Mouse (Mus musculus) ovary, postnatal 36 days (tissue): ENCODE data around the gene Saysd1.
A peak's percentile ranks its signal among the peaks of the same experiment; 100 is the strongest.

Experiments used
- DNase-seq: peaks from one replicate; pipeline ENCODE4 v3.0.0; 2022; ENCODE audit warnings: low spot score, mixed read lengths

The Saysd1 gene

DNA sequence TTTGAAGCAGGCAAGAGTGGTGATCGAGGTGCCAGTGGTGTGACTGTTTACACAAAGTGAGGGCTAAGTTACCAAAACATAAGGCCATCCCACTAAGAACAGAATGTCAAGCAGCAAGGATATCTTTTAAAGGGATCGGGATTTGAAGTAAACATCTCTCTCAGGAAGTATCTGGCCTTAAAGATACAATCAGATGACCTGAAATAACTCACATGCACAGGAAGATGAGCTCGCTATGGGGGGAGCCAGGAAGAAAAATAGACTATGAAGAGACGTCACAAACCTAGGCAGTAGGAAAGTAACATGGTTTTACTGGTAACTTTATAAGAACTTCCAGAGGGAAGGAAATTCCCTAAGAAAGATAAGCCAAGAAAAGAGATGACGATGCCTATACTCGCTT lies 32.1 kb downstream of the Saysd1 start:
- DNase-seq, result no peak

DNA sequence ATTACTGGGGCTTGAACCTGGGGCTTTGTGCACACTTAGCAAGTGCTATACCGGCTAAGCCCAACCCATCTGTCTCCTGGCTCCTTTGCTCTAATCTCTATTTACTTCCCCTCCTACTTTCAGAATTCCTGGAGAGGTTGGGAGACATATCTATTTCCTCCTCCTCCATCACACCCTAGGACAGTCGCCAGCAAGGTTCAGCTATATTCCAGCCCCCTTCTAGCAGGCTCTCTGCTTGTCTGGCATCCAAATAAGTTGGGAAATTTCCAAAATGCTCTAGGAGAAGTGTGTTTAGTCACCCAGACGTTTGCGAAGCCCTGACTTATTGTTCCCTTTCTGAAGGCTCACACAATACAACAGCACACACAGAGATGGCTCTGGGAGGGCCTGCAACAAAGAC lies 35.1 kb downstream of the Saysd1 start:
- no peak for DNase-seq

DNA sequence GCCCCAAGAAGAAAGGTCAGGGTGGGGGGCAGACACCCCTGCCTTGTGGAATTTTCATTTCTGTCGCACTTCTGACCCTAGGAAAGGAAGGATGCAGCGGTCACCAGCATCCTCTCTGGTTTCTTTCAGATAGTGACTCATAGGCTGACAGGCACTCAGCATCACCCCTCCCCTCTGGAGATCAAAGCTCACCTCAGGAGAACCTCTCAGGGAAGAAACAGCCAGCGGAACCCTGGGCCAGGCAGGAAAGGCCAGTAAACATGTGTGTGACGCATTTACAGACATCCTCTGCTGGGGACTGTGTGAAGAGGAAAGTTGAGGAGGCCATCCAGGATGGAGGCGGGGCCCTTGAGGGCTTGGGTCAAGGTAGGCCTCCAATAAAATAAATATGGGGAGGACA lies 40.3 kb downstream of the Saysd1 start:
- no peak for DNase-seq

DNA sequence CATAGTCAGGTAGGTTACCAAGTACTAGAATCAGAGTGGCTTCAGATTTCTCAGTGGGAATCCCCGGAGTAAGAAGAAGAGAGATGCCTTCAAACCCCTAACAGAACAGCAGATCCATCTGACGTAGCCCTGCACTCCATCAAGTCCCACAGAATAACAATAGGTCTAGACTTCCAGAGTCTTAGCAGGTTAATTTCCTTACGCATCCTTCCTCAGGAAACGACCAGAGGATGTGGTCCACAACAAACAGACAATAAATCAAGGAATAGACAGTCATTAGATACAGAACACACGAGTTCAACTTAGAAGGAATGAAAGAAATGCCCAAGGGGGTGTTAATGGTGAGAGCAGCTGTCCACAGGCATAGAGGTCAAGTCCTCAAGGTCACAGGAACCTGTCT lies 43.4 kb downstream of the Saysd1 start:
- DNase-seq, result no peak

DNA sequence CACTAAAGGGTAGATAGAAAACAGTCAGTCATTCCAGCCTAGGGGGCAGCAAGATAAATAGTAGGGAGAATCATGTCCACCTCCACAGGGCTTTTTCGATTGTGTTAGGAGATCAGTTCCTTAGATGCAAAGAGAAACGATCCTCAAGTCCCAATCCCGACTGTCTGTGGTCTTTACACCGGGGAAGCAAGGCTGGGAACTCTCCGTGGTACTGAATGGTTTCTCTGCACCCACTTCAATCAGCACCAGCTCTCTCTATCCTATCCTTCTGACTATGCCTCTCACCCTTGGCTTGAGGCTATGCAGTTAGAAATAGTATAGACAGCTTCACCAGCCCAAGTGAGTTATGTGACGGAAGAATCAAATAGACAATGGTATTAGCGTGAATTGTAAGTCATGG lies 44.8 kb downstream of the Saysd1 start:
- DNase-seq, result peak; percentile 48

DNA sequence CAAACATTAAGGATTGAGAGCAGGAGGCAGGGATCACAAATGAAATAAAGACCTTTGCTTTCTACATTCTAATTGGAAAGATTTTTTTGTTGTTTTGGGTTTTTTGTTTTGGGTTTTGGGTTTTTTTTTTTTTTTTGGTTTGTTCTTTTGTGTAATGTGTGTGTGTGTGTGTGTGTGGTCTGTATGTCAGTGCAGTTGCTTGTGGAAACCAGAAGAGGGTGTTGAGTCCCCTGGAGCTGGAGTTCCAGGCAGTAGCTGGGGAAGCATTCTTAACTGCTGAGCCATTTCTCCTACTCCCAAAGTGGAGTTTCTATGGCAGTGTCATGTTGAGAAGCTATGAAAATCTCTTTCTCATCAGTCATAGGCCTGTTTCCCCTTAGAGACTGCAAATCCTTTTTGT lies 54.0 kb downstream of the Saysd1 start:
- DNase-seq, result no peak

DNA sequence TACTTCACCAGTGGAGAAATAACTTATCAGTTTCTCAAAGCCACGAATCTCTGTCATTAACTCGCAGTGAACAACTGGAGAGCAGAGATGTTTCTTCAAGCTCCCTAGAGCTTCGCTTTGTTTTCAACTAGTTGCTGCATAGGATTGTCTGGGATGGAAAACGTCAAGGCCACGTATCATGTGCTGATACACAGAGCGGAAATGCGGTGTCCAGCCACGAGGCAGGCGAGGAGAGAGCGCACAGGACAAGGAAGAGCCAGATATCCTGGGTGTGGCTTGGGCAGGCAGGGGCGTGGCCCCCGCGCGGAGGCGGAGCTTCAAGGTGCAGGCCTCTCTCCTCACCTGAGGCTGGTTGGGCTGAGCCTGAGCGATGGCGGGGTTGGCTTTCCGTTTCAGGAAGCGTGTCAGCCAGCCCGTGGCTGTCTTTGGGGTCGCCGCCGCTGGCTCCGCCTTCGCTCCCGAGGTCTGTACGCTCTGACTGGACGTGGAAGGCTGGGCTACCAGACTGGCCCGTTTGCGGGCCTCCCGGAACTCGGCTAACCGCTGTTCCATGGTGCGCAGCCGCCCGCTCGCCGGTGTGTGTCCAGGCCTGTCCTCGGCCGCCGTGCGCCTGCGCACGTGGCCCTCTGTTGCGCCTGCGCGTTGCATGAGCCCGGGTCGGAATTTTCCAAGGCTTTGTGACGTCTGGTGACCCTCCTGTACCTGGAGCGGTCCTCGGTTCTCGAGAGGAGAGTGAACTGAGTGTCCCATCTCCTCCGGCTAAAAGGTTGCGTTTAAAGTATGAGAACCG lies 55.6 kb downstream of the Saysd1 start:
- peak; percentile 92 for DNase-seq

DNA sequence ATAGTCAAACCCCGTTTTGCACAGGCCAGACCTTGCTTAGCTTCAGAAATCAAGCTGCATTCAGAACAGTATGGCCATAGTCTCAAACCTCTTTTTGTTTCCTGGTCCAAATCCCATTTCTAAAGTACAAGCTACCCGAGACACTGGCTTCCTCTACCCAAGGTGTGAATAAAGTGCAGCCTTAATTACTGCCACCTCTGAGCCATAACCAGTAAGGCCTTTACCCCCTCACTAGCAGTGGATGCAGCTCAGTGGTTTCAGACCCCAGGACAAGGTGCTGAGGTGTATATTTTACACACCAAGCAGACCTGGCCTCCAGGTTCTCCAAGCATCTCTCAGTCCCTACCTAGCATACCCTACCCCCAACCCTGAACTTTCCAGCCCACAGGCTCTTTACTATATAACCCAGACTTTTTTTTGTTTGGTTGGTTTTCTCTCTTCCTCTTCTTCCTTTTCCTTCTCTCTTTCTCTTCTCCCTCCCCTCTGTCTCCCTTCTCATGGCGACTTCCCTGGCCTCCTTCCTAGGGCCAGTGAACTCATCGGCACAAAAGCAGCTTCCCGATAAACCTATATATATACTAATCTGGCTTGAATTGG lies 56.3 kb downstream of the Saysd1 start:
- DNase-seq, result no peak

DNA sequence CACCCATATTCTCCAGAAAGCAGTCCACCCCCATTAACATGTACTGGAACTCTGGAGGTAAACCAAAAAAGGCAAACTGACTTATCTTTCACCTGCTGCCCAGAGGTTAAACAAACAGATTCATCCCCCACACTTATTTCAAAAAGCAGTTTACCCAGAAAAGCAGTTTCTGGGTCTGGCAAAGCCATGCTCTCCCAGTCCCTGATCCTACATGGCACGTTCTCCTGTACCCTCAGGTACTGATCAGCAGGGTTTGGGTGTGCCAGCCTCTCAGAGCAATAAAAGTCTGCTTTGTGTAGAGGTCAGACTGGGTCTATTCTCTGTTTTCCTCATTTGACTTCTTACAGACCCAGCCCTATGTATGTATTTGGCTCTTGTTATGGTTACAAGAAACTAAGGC lies 57.2 kb downstream of the Saysd1 start:
- no peak for DNase-seq

DNA sequence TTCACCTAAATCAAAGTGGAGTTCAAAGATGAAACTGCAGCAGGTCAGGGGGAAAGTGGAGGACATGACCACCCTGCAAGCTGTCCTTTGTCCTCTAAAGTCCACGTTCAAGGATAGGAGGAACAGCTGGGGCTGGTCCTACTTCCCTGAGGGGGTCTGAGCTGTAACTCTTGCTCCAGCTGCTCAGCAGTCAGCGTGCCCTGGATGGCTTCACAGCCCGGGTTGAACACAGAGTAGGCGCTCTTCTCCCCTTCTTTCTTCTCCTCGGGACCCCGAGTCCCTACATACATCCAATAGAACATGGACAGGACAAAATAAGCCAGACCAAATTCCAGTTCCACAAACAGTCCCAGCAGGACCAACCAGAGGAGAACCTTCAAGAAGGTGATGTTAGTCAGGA lies 61.2 kb downstream of the Saysd1 start:
- no peak for DNase-seq

DNA sequence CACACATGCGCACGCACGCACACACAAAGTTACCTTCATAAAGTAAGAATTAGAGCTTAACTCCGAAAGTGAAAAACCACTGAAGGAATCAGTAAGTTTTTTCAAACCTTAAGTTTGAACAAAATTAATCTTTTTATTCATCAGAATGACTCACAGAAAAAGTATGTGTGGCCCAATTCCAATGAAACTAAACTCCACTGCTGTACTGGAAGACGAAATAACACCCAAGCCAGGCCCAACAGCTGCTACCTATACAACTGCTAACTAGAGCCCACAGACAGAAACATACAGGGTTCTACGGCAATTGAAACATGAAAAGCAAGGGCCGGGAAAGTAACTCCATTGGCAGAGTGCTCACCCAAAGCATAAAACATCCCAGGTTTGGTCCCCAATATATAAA lies 62.8 kb downstream of the Saysd1 start:
- no peak for DNase-seq

DNA sequence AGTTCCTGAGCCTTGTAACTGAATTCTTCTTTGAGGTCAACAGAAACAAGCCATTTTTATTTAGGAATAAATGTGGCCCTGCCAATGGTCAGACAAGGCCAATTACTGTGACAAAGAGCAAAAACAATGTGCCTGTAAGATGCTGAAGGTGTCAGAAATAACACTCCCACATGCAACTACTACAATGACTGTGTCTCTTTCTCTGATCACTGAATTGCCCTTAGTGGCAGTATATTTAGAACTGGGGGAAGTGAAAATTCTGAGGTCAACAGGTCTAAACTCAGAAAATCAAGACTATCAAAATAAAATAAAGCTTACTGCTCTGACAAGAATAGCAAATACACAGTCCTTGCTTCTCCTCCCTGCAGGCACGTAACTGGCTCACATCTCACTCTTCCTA lies 63.6 kb downstream of the Saysd1 start:
- no peak for DNase-seq

DNA sequence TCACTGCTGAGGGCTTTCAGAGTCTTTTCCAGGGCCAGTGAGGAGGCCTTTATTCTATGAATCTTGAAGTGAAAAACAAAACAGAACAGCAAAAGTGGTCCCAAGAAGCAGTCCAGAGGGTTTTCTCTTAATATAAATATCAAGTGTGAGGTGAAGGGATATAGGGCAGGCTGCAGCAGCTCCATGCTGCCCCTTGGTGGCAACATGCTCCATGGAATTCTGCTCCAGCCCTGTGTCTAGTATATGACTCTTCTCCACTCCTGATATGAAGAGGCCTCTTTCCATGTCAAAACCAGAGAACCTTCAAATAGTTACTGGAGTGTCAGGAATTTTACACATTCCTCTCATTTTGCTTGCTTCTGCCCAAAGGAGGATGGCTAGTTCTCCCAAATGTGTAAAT lies 67.7 kb downstream of the Saysd1 start:
- DNase-seq, result peak; percentile 18

DNA sequence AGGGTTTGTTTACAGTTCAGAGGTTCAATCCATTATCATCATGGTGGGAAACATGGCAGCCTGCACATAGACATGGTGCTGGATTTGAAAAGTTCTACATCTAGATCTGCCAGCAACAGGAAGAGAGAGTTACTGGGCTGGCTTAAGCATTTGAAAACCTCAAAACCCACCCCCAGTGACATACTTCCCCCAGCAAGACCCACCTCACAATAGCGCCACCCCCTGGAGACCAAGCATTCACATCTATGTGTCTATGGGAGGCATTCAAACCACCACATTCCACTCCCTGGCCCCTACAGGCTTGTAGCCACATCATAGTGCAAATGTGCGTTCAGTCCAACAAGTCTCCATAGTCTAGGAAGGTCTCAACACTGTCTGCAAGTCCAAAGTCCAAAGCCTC lies 70.0 kb downstream of the Saysd1 start:
- DNase-seq, result no peak

DNA sequence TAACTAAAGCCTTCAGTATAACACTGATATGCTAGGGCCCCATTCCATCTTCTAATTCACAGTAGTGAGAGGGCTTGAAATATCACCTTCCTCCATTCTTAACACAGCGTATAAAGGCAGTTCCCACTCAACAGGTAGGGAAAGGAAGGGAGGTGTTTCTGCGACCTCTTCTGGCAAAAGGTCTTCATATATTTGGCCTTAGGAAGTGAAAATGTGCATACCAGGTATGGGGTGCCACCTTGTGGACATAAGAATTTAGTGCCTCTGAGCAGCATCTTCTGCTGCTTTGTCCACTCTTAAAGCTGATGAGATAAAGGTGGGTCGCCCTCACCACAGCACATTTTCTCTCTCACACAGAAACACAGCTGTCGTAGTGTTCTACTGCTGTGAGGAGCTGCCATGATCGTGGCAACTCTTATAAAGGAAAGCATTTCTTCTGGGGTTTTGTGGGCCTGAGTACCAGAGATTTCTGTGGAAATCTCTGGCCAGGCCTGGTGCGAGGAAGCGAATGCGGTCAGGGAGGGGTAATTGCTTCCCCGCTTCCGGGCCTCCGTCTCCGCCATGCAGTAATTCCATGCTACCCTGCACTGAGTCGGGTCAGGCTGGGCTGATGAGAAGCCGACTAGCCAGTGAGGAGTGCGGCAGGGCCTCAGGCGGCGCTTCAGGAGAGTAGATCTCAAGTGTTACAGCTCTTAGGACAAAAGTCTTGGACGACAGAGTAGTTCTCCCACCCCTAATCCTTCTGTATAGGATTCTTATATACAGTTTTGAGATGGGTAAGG lies 70.8 kb downstream of the Saysd1 start:
- DNase-seq, result peak; percentile 25

DNA sequence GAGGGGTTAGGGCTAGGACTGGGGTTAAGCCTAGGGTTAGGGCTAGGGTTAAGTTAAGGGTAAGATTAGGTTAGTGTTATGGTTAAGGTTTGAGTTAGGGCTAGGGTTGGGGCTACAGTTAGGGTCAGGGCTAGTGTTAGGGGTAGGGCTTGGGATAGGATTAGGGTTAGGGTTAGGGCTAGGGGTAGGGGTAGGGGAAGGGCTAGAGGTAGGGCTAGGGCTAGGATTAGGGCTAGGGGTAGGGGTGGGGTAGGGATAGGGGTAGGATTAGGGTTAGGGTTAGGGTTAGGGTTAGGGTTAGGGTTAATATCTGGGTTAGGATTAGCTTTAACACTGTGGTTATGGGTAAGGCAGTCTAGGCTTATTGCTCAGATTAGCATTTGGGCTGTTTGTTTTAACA lies 73.6 kb downstream of the Saysd1 start:
- no peak for DNase-seq

DNA sequence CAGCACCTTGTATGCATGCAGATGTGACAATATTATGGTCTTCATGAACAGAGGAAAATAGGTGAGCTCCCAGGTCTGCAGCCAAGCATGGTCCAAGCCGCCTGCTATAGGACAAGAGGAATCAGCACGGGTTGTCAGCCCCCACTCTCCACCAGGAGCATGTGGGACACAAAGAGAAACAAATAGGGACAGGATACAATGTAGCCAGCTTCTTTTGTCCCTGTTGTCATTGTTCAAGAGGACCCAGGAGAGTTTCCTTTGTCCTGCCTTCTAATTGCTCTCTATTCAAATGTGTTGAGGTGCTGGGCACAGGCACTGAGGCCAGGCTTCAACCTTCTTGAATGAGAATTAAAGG lies 89.9 kb downstream of the Saysd1 start:
- DNase-seq, result no peak

DNA sequence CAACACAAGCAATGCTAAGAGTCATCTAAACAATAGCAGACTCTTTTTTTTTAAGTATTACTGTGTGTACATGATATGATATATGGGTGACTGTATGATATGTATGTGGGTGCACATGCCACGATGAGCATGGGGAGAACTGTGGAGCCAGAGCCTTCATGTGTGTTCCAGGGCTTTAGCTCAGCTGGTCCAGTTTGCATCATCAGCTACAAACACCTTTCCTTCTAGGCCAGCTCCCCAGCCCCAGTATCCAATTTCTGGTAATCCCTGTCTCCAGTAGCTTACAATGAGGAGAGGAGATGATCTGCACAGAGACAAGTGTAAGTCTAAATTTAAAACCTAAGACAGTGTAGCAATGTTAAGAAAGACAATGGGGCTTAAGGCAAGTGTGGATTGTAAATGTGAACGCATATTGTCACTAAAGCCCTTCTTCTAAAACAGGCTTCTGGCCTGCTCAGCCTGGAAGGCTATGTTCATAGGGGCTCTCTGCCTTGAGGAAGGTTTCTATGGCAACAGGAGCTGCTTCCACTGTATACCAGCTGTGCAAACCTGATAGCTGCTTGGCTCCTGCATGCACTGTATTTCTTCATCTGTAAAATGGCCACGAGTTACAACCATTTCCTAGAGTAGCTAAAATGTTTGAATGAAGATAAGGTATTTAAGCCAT lies 90.4 kb downstream of the Saysd1 start:
- no peak for DNase-seq

DNA sequence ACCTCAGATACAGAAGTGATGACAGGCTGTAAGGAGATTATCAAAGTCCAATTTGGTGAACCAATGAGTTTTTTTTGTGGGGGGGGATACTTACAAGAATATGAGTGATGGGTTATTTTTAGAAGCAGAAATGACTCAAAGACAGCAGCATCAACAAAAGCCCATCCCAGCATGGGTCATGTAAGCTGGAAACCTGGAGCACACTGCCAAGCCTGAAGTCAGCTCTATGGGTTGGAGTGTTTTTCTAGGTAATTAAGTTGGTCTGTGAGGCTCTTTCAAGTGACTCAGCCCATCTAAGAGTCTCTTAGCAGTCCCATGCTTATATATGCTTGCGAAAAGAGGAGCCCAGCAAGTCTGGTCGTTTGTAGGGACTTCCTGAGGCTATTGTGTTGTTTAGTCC lies 91.0 kb downstream of the Saysd1 start:
- DNase-seq, result no peak

DNA sequence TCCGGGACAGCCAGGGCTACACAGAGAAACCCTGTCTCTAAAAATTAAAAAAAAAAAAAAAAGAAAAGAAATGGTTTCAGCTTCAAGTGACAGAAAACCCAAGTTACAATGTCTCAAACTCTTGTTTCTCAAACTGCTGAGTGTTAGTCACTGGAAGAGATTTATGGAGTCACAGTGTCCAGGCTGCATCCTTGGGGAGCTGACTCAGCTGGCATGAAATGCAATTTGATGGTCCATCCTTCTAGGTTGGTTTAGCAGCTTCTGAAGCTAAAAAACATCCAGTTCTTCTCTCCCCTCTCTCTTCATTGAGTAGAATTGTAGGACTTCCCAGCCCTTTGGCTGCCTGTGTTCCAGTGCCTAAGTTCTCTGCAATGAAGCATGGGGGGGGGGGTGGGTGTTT lies 94.3 kb downstream of the Saysd1 start:
- no peak for DNase-seq

DNA sequence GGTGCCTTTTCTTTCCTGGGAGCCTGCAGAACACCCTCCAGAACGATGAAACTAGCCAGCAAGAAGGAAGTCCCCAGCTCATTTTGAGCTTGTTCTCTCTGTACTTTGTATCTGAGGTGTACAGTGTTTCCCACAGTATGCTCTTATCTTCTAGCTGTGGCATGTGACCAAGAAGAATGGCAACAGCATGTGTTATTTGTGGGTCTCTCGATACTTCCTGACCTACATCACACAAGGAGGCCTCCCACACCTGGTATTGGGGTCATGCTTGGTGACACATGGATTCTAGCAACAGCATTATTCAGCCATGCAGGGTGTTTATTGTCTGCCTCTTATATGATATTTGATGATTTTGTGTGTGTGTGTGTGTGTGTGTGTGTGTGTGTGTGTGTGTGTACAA lies 96.5 kb downstream of the Saysd1 start:
- no peak for DNase-seq

DNA sequence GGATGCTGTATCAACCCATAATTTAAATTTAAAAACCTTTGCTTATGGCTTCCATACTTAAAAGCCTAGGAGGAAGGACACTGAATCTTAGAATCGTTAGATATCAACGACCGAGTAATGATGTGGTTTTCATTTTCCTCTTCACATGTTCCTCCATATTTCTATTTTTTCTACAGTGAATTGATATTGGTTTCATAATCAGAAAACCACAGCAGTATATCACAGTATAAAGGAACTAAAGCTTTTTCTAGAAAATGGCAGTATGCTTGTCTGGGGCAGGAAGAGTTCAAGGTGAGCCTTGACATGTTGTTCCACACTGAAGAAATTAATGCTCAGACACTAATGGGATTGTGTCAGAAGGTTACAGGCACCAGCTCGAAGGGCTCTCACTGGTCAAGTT lies 97.4 kb downstream of the Saysd1 start:
- no peak for DNase-seq

DNA sequence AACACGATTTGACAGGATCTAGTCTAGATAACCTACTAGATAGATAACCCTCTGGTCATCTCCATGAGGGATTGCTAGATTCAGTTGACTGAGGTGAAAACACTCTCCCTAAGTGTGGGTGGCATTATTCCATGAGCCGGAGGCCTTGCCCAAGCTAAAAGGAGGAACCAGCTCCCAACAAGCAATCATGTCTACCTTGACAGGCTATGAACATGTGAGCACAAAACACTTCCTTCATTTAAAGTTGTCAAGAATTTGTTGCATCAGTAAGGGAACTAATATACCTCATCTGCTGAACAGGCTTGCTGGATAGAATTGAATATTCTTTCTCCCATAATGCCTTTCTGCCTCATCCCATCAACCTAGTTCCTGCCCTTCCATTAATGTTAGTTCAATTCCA lies 98.5 kb downstream of the Saysd1 start:
- no peak for DNase-seq
